Mouse (Mus musculus) intestine, embryonic 15.5 days (tissue): ENCODE data around the gene Cog8. TPM values are rescaled to one million over a fixed set of nuclear protein-coding genes. Genes with fewer than 3 reads are reported as not detected.
"Not testable (repeated sequence)": the region's sequence is repeated elsewhere in the genome, so short reads cannot be mapped to it uniquely, and the experiment has no call there.

ENCODE experiments used
- ATAC-seq: fragments of 200-750 bp; cut with Nextera tagmentation; 2 replicates; pipeline ENCODE4 v1.8.0; 2017; ENCODE audit warnings: moderate TSS enrichment, moderate library complexity
- H3K27ac ChIP-seq: fragments of 300-500 bp; sonication (generic); 2 replicates; pipeline ENCODE4 v1.5.1; 2015; ENCODE audit warnings: mild to moderate bottlenecking, inconsistent platforms
- H3K27me3 ChIP-seq: fragments of 300-500 bp; sonication (generic); replicated peaks from 2 replicates; pipeline ENCODE4 v1.6.1; 2015; ENCODE audit warnings: inconsistent platforms
- H3K36me3 ChIP-seq: fragments of 300-500 bp; sonication (generic); 2 replicates; pipeline ENCODE4 v1.6.1; 2015; ENCODE audit warnings: inconsistent platforms
- H3K4me1 ChIP-seq: fragments of 300-500 bp; sonication (generic); replicated peaks from 2 replicates; pipeline ENCODE4 v1.6.1; 2015; ENCODE audit warnings: inconsistent platforms
- H3K4me2 ChIP-seq: fragments of 300-500 bp; sonication (generic); replicated peaks from 2 replicates; pipeline ENCODE4 v1.6.1; 2015; ENCODE audit warnings: mild to moderate bottlenecking, inconsistent platforms
- H3K4me3 ChIP-seq: fragments of 300-500 bp; sonication (generic); replicated peaks from 2 replicates; pipeline ENCODE4 v1.5.1; 2015; ENCODE audit warnings: inconsistent platforms
- H3K9ac ChIP-seq: fragments of 300-500 bp; sonication (generic); 2 replicates; pipeline ENCODE4 v1.6.1; 2015; ENCODE audit warnings: inconsistent platforms
- H3K9me3 ChIP-seq: fragments of 300-500 bp; sonication (generic); 2 replicates; pipeline ENCODE4 v1.6.1; 2016; ENCODE audit warnings: inconsistent platforms
- WGBS: fragments of 180-500 bp; shearing (Covaris S2); methylation state at CpG from one replicate; pipeline ENCODE4 v1.1.7; 2015; 5-methylcytosine and 5-hydroxymethylcytosine counted together
- polyA plus RNA-seq: library from polyadenylated mRNA; unstranded; fragments of >200 nt; fragmentation: Nextera tagmentation; extraction: Ambion mirVana; gene quantifications from 2 replicates; pipeline ENCODE4 v1.2.1, GENCODE M21; 2015

Cog8 gene
- polyA plus RNA-seq, 1 experiment from 2014 or later = 39.3 TPM

- not testable (repeated sequence) for H3K9me3 ChIP-seq, H3K4me2 ChIP-seq, H3K4me1 ChIP-seq, H3K27me3 ChIP-seq, H3K36me3 ChIP-seq, H3K9ac ChIP-seq, H3K4me3 ChIP-seq, H3K27ac ChIP-seq, ATAC-seq
- 87% methylated on average over 4 of the region's 4 CpGs for WGBS
Measured at GRCm38 (mm10) chr8:106996339-106996738, 60.1 kb downstream of the Cog8 start.

Other genes starting within 250 kb of the Cog8 start
- 0.10 and 0.18 TPM in 2 replicates for gene Has3, start 186.4 kb downstream of the Cog8 start, polyA plus RNA-seq
- 67.1 and 71.1 TPM in 2 replicates for gene Utp4, start 163.1 kb downstream of the Cog8 start, polyA plus RNA-seq
- gene Sntb2, start 120.9 kb downstream of the Cog8 start, polyA plus RNA-seq = 11.3 and 11.4 TPM in 2 replicates
- gene Vps4a, start 25.5 kb downstream of the Cog8 start, polyA plus RNA-seq = 59.5 and 63.3 TPM in 2 replicates
- gene Pdf, start 8.1 kb downstream of the Cog8 start, polyA plus RNA-seq = 52.5 and 54.8 TPM in 2 replicates
- 92.5 and 97.3 TPM in 2 replicates for gene Nip7, start 188 bp upstream of the Cog8 start, polyA plus RNA-seq
- 34.2 and 73.3 TPM in 2 replicates for gene Tmed6, start 9.0 kb upstream of the Cog8 start, polyA plus RNA-seq
- gene Terf2, start 39.9 kb upstream of the Cog8 start, polyA plus RNA-seq = 14.8 and 16.4 TPM in 2 replicates
- 139 and 144 TPM in 2 replicates for gene Cyb5b, start 94.0 kb upstream of the Cog8 start, polyA plus RNA-seq
- gene Nfat5, start 236.8 kb upstream of the Cog8 start, polyA plus RNA-seq = 8.6 and 9.0 TPM in 2 replicates